11 mouse cellular contexts compared by ENCODE assay signal in genomic region chr16:33932126-33932525, GRCm38 (mm10). TPM values are rescaled to one million over a fixed set of nuclear protein-coding genes. Genes with fewer than 3 reads are reported as not detected.
DNase-seq lines count a peak whose midpoint lies in the region; ATAC-seq and TF ChIP-seq lines count a peak whose summit lies in the region.
"Had no signal": no experiment of that assay in that cellular context is flagged by ENCODE, and none has a peak within 500 bp of the region (broad histone marks: within the 10 kb centered on the region; RNA-seq: fewer than 3 reads in every experiment).

No protein-coding gene starts in this region.

- H3K9me3 ChIP-seq in kidney, embryonic 14.5 days (ENCODE audit: control insufficient read depth, low read length): no peaks in the 10 kb centered on the region
- H3K9me3 ChIP-seq in embryonic facial prominence, embryonic 14.5 days (ENCODE audit: control insufficient read depth, low read length): no peaks in the 10 kb centered on the region
- H3K9me3 ChIP-seq: liver, embryonic 15.5 days had no signal

- peaks cover 37% of the 10 kb centered on the region for H3K4me1 ChIP-seq in kidney, adult 2 months (ENCODE audit: control insufficient read depth, insufficient read depth, low read length)
- peaks cover 15% of the 10 kb centered on the region for H3K4me1 ChIP-seq in kidney, embryonic 14.5 days (ENCODE audit: control insufficient read depth, insufficient read depth, low read length)
- peaks cover 33% of the 10 kb centered on the region for H3K4me1 ChIP-seq in embryonic facial prominence, embryonic 14.5 days (ENCODE audit: control insufficient read depth, insufficient read depth, low read length)

- no peak overlapping the region for H3K9ac ChIP-seq in kidney, embryonic 14.5 days (ENCODE audit: low read depth, low read length)
- no peak overlapping the region for H3K9ac ChIP-seq in embryonic facial prominence, embryonic 14.5 days (ENCODE audit: low read depth, low read length)
- H3K9ac ChIP-seq: liver, embryonic 15.5 days had no signal

- ATAC-seq in kidney, embryonic 14.5 days (ENCODE audit: low FRiP score, low TSS enrichment): no peak
- ATAC-seq in embryonic facial prominence, embryonic 14.5 days (ENCODE audit: low read depth): no peak
- ATAC-seq: inflammation-experienced regulatory T-cells, adult 6 months had no signal

- peak; percentile 52 for DNase-seq in adrenal gland, adult 2 months
- DNase-seq in adrenal gland, postnatal 25 days: no peak
- DNase-seq in kidney, adult 2 months: peak; percentile 93
- no peak for DNase-seq in embryonic facial prominence, embryonic 14.5 days (ENCODE audit: low spot score)
- DNase-seq in kidney, adult 9 months: peak; percentile 95
- DNase-seq in thymus, postnatal 25 days: no peak
- no peak for DNase-seq in thymus, postnatal 0 days (ENCODE audit: low spot score)

- TF ChIP-seq CTCF in kidney, adult 2 months (conservative IDR thresholded peaks at IDR 0.05; ENCODE audit: insufficient read depth, insufficient read length, low read depth, low read length): no peak

- no peak for TF ChIP-seq POLR2A in kidney, adult 2 months (IDR thresholded peaks at IDR 0.05; ENCODE audit: low read depth, low read length)

- H3K27ac ChIP-seq in kidney, adult 2 months (ENCODE audit: insufficient read depth, low read depth, low read length): peak overlapping the region; percentile 21
- H3K27ac ChIP-seq in kidney, embryonic 14.5 days (ENCODE audit: low read depth, low read length): no peak overlapping the region
- 0 out of 2 replicates have a peak overlapping the region, but pooled peaks have one; percentile 33 for H3K27ac ChIP-seq in embryonic facial prominence, embryonic 14.5 days (replicated peaks; ENCODE audit: low read depth, low read length)
- H3K27ac ChIP-seq: liver, embryonic 15.5 days had no signal

- H3K36me3 ChIP-seq in kidney, adult 2 months (ENCODE audit: control insufficient read depth, insufficient read depth, low read length): no peaks in the 10 kb centered on the region
- no peaks in the 10 kb centered on the region; the same call in 1 of the 2 replicates for H3K36me3 ChIP-seq in kidney, embryonic 14.5 days (ENCODE audit: control insufficient read depth, insufficient read depth, low read length)
- peaks cover 5% of the 10 kb centered on the region; the same call in 1 of the 2 replicates for H3K36me3 ChIP-seq in embryonic facial prominence, embryonic 14.5 days (ENCODE audit: control insufficient read depth, insufficient read depth, low read length)
- H3K36me3 ChIP-seq: liver, embryonic 15.5 days had no signal

- H3K27me3 ChIP-seq in kidney, adult 2 months (replicated peaks; ENCODE audit: control insufficient read depth, insufficient read depth, low read length): no peaks in the 10 kb centered on the region
- H3K27me3 ChIP-seq in kidney, embryonic 14.5 days (ENCODE audit: control insufficient read depth, insufficient read depth, low read length): no peaks in the 10 kb centered on the region
- H3K27me3 ChIP-seq in embryonic facial prominence, embryonic 14.5 days (replicated peaks; ENCODE audit: control insufficient read depth, insufficient read depth, low read length): no peaks in the 10 kb centered on the region
- H3K27me3 ChIP-seq: liver, embryonic 15.5 days had no signal

- no peak overlapping the region for H3K4me2 ChIP-seq in kidney, embryonic 14.5 days (replicated peaks; ENCODE audit: low read depth, low read length)
- no peak overlapping the region for H3K4me2 ChIP-seq in embryonic facial prominence, embryonic 14.5 days (ENCODE audit: low read depth, low read length)
- H3K4me2 ChIP-seq: liver, embryonic 15.5 days; midbrain, embryonic 11.5 days had no signal

- 19% methylated on average over 5 of the region's 5 CpGs for WGBS in kidney, adult 2 months
- 55% methylated on average over 5 of the region's 5 CpGs for WGBS in kidney, embryonic 14.5 days
- WGBS in embryonic facial prominence, embryonic 14.5 days: 53% methylated on average over 5 of the region's 5 CpGs

- no peak overlapping the region for H3K4me3 ChIP-seq in kidney, adult 2 months (ENCODE audit: insufficient read depth, low read depth, low read length)
- no peak overlapping the region for H3K4me3 ChIP-seq in kidney, embryonic 14.5 days (ENCODE audit: low read length)
- H3K4me3 ChIP-seq in embryonic facial prominence, embryonic 14.5 days (ENCODE audit: low read depth, low read length): no peak overlapping the region
- H3K4me3 ChIP-seq: liver, embryonic 15.5 days had no signal

RNA-seq across cellular contexts. Expression of gene Umps, which starts 34.7 kb away (rescaled TPM):
- 10 to 100 TPM; 36.0 to 44.0 TPM for total RNA-seq in adrenal gland, adult 2 months (2021)
- 13.1 and 16.9 TPM in 2 replicates for polyA plus RNA-seq in adrenal gland, adult 2 months (2012; rRNA removed)
- total RNA-seq in adrenal gland, postnatal 25 days (2021): 48.2 and 55.5 TPM in 2 replicates
- polyA plus RNA-seq in kidney, adult 2 months (2012; rRNA removed): 14.9 and 16.5 TPM in 2 replicates
- polyA plus RNA-seq in kidney, embryonic 14.5 days (2014; fragmentation: Nextera tagmentation; extraction: Ambion mirVana): 49.7 and 72.2 TPM in 2 replicates
- polyA plus RNA-seq in embryonic facial prominence, embryonic 14.5 days (2014; fragmentation: Nextera tagmentation; extraction: Ambion mirVana): 45.7 and 51.2 TPM in 2 replicates
- polyA plus RNA-seq in thymus, postnatal 0 days (2015; fragmentation: Nextera tagmentation; extraction: Ambion mirVana): 46.2 and 53.2 TPM in 2 replicates

Comparison
In these comparisons a context has a peak if more than half of its experiments do, and no peak if none do; other contexts are left out.
1. DNase-seq: peak in adrenal gland, adult 2 months (single experiment), kidney, adult 2 months (single experiment) and kidney, adult 9 months (single experiment); none in adrenal gland, postnatal 25 days (single experiment), embryonic facial prominence, embryonic 14.5 days (single experiment), thymus, postnatal 25 days (single experiment) and thymus, postnatal 0 days (single experiment).